Mouse (Mus musculus): Measurements from ENCODE around the gene Selplg.
A peak's percentile ranks its signal among the peaks of the same experiment; 100 is the strongest.
"Not testable (repeated sequence)": the region's sequence is repeated elsewhere in the genome, so short reads cannot be mapped to it uniquely, and the experiment has no call there.

Selplg gene

GRCm38 (mm10) chr5:113789075-113789788 lies 43.2 kb downstream of the Selplg start:
- no peak for DNase-seq

- DNase-seq: no peak
These were observed 43.8 kb downstream of the Selplg start for GRCm38 (mm10) chr5:113788645-113789044.

DNA sequence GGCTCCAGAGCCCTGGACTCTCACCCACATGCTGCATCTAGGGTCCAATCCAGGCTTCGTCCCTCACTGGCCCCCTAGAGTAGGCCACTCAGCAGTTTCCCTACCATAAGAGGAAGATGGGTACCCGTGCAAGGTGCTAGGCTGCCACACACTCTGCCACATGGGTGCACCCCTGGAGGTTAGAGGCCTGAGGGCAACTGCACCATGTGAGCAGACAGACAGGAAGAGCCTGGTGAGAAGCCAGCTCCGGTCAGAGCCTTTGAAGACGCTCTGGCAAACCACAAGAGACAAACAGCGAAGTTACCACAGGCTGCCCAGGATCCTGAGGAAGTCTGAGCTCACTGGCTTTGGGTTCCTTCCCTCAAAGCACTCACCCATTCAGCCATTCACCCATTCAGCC lies 45.5 kb downstream of the Selplg start:
- DNase-seq: no peak

GRCm38 (mm10) chr5:113784104-113784503 lies 48.3 kb downstream of the Selplg start:
- not testable (repeated sequence) for DNase-seq

DNA sequence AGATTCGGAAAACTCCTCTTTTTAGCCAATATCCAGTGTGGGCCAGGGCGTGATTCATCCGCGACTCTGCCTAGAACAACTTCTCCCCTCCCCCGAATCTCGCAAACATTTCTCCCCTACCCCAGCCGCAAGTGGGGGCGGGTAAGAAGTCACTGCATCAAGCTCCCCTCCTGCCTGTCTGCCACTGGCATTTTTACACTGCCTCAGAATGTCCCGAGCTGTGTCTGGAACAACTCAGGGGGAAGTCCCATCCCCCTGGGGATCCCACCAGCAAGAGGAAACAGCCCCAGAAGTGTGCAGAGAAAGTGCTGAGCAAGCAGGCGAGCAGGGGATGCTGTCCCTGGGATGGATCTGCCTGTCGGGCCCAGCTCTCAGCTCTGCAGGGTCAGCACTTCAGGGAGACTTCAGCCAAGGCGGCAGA lies 48.9 kb downstream of the Selplg start:
- no peak for DNase-seq

GRCm38 (mm10) chr5:113782624-113783023 lies 49.8 kb downstream of the Selplg start:
- DNase-seq: no peak

DNA sequence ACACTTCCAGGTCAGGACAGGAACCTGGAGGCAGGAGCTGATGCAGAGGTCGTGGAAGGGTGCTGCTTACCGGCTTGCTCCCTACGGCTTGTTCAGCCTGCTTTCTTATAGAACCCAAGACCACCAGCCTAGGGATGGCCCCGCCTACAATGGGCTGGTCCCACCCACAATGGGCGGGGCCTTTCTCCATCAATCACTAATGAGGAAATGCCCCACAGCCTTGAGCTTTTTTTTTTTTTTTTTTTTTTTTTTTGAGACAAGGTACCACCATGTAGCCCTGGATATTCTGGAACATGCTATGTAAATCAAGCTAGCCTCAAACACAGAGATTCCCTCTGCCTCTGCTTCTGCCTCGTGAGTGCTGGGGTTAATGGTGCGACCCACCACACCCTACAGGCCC lies 50.6 kb downstream of the Selplg start:
- DNase-seq: no peak

DNA sequence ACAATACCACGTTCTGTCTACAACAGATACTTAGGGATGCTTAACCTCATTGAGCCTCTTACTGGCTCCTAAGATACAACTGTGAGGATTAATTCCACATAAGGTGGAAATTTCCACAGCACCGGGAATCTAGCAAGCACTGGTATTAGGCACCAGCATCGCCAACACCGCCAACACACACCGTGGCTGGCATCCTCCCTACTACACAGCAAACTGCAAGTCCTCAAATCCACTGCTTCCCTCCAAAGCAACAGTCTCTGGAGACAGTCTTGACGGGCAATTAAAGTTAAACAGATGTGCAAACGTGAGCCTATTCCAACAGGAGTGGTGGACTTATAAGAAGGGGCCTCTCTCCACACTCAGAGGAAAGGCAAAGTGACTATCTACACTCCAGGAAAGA lies 51.2 kb downstream of the Selplg start:
- no peak for DNase-seq

DNA sequence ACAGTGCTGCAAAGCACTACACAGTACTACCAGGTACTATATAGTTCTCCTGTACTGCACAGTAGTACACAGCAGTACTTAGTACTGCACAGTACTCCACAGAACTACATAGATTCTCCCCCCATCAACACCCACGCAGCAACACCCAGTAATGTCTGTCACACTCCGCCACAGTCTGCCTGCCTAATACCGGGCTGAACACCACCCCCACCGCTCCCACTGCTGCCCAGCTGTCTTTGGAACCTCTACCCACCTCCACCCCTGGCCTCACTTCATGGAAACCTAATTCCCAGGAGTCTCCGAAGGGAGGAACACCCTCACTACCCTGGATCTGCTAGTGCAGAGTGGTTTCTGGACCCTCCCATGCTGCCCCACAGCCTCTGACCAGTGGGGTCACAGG lies 51.7 kb downstream of the Selplg start:
- no peak for DNase-seq

DNA sequence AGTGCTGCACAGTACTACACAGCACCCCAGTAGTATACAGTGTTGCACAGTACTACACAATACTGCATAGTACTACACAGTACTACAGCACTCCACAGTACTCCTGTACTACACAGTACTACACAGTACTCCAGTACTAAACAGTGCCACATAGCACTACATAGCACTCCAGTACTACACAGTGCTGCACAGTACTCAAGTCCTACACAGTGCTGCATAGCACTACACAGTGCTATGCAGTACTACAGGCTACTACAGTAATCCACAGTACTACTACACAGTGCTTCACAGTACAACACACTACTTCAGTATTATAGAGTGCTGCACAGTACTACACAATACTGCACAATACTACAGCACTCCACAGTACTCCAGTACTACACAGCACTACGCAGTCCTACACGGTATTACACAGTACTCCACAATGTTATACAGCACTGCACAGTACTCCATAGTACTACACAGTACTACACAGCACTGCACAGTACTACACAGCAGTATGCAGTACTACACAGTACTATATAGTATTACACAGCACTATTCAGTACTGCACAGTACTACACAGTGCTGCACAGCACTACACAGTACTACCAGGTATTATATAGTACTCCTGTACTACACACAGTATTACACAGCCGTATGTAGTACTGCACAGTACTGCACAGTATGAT lies 52.2 kb downstream of the Selplg start:
- DNase-seq: no peak

- DNase-seq: no peak
These were observed 52.9 kb downstream of the Selplg start for GRCm38 (mm10) chr5:113779569-113779968.

- not testable (repeated sequence) for DNase-seq
These were observed 54.7 kb downstream of the Selplg start for GRCm38 (mm10) chr5:113777728-113778127.

- no peak for DNase-seq
These were observed 55.6 kb downstream of the Selplg start for GRCm38 (mm10) chr5:113776896-113777226.

DNA sequence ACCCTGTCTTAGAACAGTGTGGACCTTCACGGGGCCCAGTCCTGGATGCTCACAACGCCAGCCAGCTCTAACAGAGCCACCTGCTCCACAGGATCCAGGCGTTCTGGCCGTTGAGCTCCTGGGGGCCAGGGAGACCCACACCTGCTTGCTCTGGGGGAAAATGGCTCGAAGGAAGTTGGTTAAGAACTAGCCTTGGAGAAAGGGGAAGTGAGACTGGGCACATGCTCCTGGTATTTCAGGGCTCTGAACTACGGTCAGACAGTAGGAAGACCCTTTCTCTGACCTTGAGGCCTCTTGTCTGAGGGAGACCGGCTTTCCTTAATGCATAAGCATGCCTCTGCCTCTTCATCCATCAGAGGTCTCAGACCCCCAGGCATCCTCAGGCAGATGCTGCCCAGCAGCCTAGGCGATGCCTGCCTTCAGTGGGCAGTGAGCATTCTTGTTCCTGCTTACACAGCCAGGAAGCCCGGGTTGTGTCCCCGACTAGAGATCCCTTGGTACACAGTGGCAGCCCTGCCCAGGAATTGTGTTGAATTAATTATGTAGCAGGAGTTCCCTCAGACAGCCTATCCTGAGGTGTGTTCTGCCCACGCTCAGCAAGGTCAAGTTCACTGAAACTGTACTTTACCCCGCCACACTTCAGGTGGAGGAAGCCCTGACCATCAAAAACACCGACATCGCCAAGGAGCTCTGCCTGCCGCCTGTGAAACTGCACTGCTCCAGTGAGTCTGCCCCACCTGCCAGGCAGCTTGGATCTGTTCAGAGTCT lies 56.1 kb downstream of the Selplg start:
- no peak for DNase-seq

GRCm38 (mm10) chr5:113775585-113775984 lies 56.9 kb downstream of the Selplg start:
- no peak for DNase-seq

GRCm38 (mm10) chr5:113773664-113774063 lies 58.8 kb downstream of the Selplg start:
- peak; percentile 72 for DNase-seq

GRCm38 (mm10) chr5:113772905-113773519 lies 59.4 kb downstream of the Selplg start:
- no peak for DNase-seq

- peak; percentile 93 for DNase-seq
These were observed 60.0 kb downstream of the Selplg start, which contains the start of the genes Sart3 and Iscu for GRCm38 (mm10) chr5:113772450-113772895. Gene Sart3, minus strand, starts transcription at chr5:113772510. Gene Iscu, plus strand, starts transcription at chr5:113772748.

- peak; percentile 86 for DNase-seq
These were observed 61.0 kb downstream of the Selplg start for GRCm38 (mm10) chr5:113771213-113772162.

DNA sequence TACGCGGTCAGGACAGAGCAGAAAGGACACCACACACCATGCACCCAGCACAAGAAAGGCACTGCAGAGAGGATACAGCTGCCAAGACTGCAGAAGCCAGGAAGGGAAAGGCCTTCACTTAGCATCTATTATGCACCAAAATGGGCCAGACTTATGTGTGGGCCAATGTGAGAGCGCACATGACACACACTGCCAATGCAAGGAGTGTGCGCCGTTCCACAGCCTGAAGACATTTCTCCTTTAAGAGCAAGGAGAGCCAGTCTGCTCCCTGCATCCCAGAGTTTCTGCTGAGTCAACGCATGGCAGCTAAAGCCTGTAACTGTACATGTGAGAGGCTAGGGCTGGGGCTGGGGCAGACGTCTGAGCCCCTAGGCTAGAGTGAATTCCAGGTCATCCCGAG lies 63.6 kb downstream of the Selplg start:
- DNase-seq: no peak

Data from cerebellum, adult 11 months (tissue).